Mouse (Mus musculus) liver, adult 2 months (tissue): Measurements from ENCODE around the gene Mpp3. TPM values are rescaled to one million over a fixed set of nuclear protein-coding genes. Genes with fewer than 3 reads are reported as not detected.
A peak's percentile ranks its signal among the peaks of the same experiment; 100 is the strongest.

Experiments used
- DNase-seq: peaks from one replicate; pipeline ENCODE4 v3.0.0-alpha.2; 2011; ENCODE audit warnings: low read depth, low spot score; ENCODE audit errors: extremely low read depth
- H3K27ac ChIP-seq: fragments of 200-500 bp; replicated peaks from 2 replicates; pipeline ENCODE4 v1.5.1; 2012; ENCODE audit warnings: low read depth, mild to moderate bottlenecking, control low read depth, inconsistent platforms, low read length; ENCODE audit not compliant: insufficient read depth
- H3K27me3 ChIP-seq: fragments of 200-500 bp; 2 replicates; pipeline ENCODE4 v1.6.1; 2012; ENCODE audit warnings: mild to moderate bottlenecking, moderate library complexity, low read length, inconsistent platforms; ENCODE audit not compliant: control insufficient read depth, insufficient read depth
- H3K36me3 ChIP-seq: fragments of 200-500 bp; 2 replicates; pipeline ENCODE4 v1.6.1; 2012; ENCODE audit warnings: low read length, inconsistent platforms; ENCODE audit not compliant: control insufficient read depth, insufficient read depth
- H3K4me1 ChIP-seq: fragments of 200-500 bp; 2 replicates; pipeline ENCODE4 v1.6.1; 2011; ENCODE audit warnings: low read length; ENCODE audit not compliant: control insufficient read depth, insufficient read depth
- H3K4me3 ChIP-seq: fragments of 200-500 bp; 2 replicates; pipeline ENCODE4 v1.5.1; 2011; ENCODE audit warnings: low read depth, mild to moderate bottlenecking, control low read depth, low read length, moderate library complexity; ENCODE audit not compliant: insufficient read depth
- H3K79me2 ChIP-seq: fragments of 200-500 bp; 2 replicates; pipeline ENCODE4 v1.6.1; 2012; ENCODE audit warnings: inconsistent platforms, mild to moderate bottlenecking, low read length, moderate library complexity; ENCODE audit not compliant: control insufficient read depth, insufficient read depth
- H3K9ac ChIP-seq: fragments of 200-500 bp; 2 replicates; pipeline ENCODE4 v1.6.1; 2012; ENCODE audit warnings: low read depth, mild to moderate bottlenecking, control low read depth, inconsistent platforms, low read length
- CTCF ChIP-seq: fragments of 200-500 bp; IDR thresholded peaks from 2 replicates; pipeline ENCODE4 v1.5.1; 2011; ENCODE audit warnings: low read depth, low read length, control low read depth
- POLR2A ChIP-seq: fragments of 200-500 bp; IDR thresholded peaks from 2 replicates; pipeline ENCODE4 v1.6.1; 2011; ENCODE audit warnings: low read length, control low read depth; ENCODE audit not compliant: insufficient read depth; ENCODE audit errors: extremely low read depth
- WGBS: fragments of 180-500 bp; shearing (Covaris S2); methylation state at CpG from one replicate; pipeline ENCODE4 v1.1.7; 2018; 5-methylcytosine and 5-hydroxymethylcytosine counted together
- polyA plus RNA-seq: library from polyadenylated mRNA; depleted of rRNA; stranded (reverse); fragments of >200 nt; gene quantifications from 2 replicates; pipeline ENCODE4 v1.2.3, GENCODE M21; 2012
- total RNA-seq: library from RNA; depleted of rRNA; stranded (reverse); fragments of >200 nt; gene quantifications from 2 replicates; pipeline ENCODE4 v1.2.3, GENCODE M21; 2014

Gene Mpp3
- total and polyA plus RNA-seq, 2 experiments: 0.06 to 0.28 TPM

GRCm38 (mm10) chr11:101984054-101985025, 43.9 kb downstream of the Mpp3 start, which contains the start of gene Cfap97d1:
Gene Cfap97d1 (plus strand): TSS chr11:101984279.
- peak within 1 kb of the TSS; percentile 65 for H3K27ac ChIP-seq
- H3K4me1 ChIP-seq: peaks cover 12% of the 10 kb centered on the region; the same call in 1 of the 2 replicates
- under 1% methylated on average over 71 of the region's 71 CpGs for WGBS
- H3K27me3 ChIP-seq: no peaks in the 10 kb centered on the region
- peaks cover 4% of the 10 kb centered on the region; the same call in 1 of the 2 replicates for H3K79me2 ChIP-seq
- TF ChIP-seq CTCF (no peak), POLR2A (peak; percentile 79; the same call in 1 of the 2 replicates)
- DNase-seq: peak; percentile 89
- H3K9ac ChIP-seq: peak within 1 kb of the TSS; percentile 85
- H3K36me3 ChIP-seq: peaks cover 14% of the 10 kb centered on the region
- H3K4me3 ChIP-seq: peak within 1 kb of the TSS; percentile 68

GRCm38 (mm10) chr11:101983431-101983921, 44.8 kb downstream of the Mpp3 start:
- DNase-seq: no peak
- H3K27ac ChIP-seq: peak overlapping the region; percentile 65
- peaks cover 20% of the 10 kb centered on the region for H3K36me3 ChIP-seq
- H3K27me3 ChIP-seq: no peaks in the 10 kb centered on the region
- peaks cover 12% of the 10 kb centered on the region; the same call in 1 of the 2 replicates for H3K4me1 ChIP-seq
- TF ChIP-seq POLR2A (no peak), CTCF (no peak)
- WGBS: 59% methylated on average over 10 of the region's 10 CpGs
- H3K4me3 ChIP-seq: peak overlapping the region; percentile 18
- H3K9ac ChIP-seq: peak overlapping the region; percentile 41; the same call in 1 of the 2 replicates
- peaks cover 4% of the 10 kb centered on the region; the same call in 1 of the 2 replicates for H3K79me2 ChIP-seq

GRCm38 (mm10) chr11:101982981-101983411, 45.3 kb downstream of the Mpp3 start:
- Histone ChIP-seq H3K27ac (peak overlapping the region; percentile 65), H3K79me2 (peaks cover 4% of the 10 kb centered on the region; the same call in 1 of the 2 replicates), H3K4me3 (peak overlapping the region; percentile 8; the same call in 1 of the 2 replicates), H3K4me1 (peaks cover 12% of the 10 kb centered on the region; the same call in 1 of the 2 replicates), H3K36me3 (peaks cover 21% of the 10 kb centered on the region), H3K27me3 (no peaks in the 10 kb centered on the region), H3K9ac (peak overlapping the region; percentile 41)
- no peak for TF ChIP-seq POLR2A
- TF ChIP-seq CTCF: no peak
- DNase-seq: no peak
- WGBS: 72% methylated on average over 6 of the region's 6 CpGs

- peaks cover 4% of the 10 kb centered on the region; the same call in 1 of the 2 replicates for H3K79me2 ChIP-seq
- no peak overlapping the region for H3K4me3 ChIP-seq
- peaks cover 24% of the 10 kb centered on the region for H3K36me3 ChIP-seq
- H3K9ac ChIP-seq: no peak overlapping the region
- peaks cover 8% of the 10 kb centered on the region; the same call in 1 of the 2 replicates for H3K4me1 ChIP-seq
- no peak for DNase-seq
- H3K27me3 ChIP-seq: no peaks in the 10 kb centered on the region
- 82% methylated on average over 12 of the region's 12 CpGs for WGBS
- peak overlapping the region; percentile 22; the same call in 1 of the 2 replicates for H3K27ac ChIP-seq
- TF ChIP-seq POLR2A (no peak), CTCF (no peak)
These were observed 46.4 kb downstream of the Mpp3 start for GRCm38 (mm10) chr11:101981850-101982249.

GRCm38 (mm10) chr11:101980603-101981157, 47.6 kb downstream of the Mpp3 start:
- H3K4me3 ChIP-seq: no peak overlapping the region
- 79% methylated on average over 9 of the region's 9 CpGs for WGBS
- peaks cover 4% of the 10 kb centered on the region; the same call in 1 of the 2 replicates for H3K79me2 ChIP-seq
- H3K36me3 ChIP-seq: peaks cover 24% of the 10 kb centered on the region
- peaks cover 4% of the 10 kb centered on the region; the same call in 1 of the 2 replicates for H3K4me1 ChIP-seq
- TF ChIP-seq CTCF (no peak), POLR2A (no peak)
- H3K27me3 ChIP-seq: no peaks in the 10 kb centered on the region
- no peak overlapping the region for H3K9ac ChIP-seq
- DNase-seq: no peak
- no peak overlapping the region for H3K27ac ChIP-seq
